Mouse (Mus musculus) intestine, embryonic 14.5 days (tissue): ENCODE data around the gene Hk2. TPM values are rescaled to one million over a fixed set of nuclear protein-coding genes. Genes with fewer than 3 reads are reported as not detected.
"Not testable (repeated sequence)": the region's sequence is repeated elsewhere in the genome, so short reads cannot be mapped to it uniquely, and the experiment has no call there.

Source experiments
- ATAC-seq: fragments of 200-750 bp; cut with Nextera tagmentation; replicated peaks from 2 replicates; pipeline ENCODE4 v1.8.0; 2017; ENCODE audit warnings: low read depth, moderate number of reproducible peaks, moderate TSS enrichment, moderate library complexity; ENCODE audit not compliant: low FRiP score, low TSS enrichment
- DNase-seq: peaks from one replicate; pipeline ENCODE4 v3.0.0-alpha.2; 2018; ENCODE audit warnings: low spot score
- H3K27ac ChIP-seq: fragments of 300-500 bp; sonication (generic); 2 replicates; pipeline ENCODE4 v1.5.1; 2014; ENCODE audit warnings: low read depth, mild to moderate bottlenecking, control low read depth
- H3K27me3 ChIP-seq: fragments of 300-500 bp; sonication (generic); replicated peaks from 2 replicates; pipeline ENCODE4 v1.6.1; 2014; ENCODE audit warnings: low read length, control low read depth; ENCODE audit not compliant: control insufficient read depth, insufficient read depth
- H3K36me3 ChIP-seq: fragments of 300-500 bp; sonication (generic); 2 replicates; pipeline ENCODE4 v1.6.1; 2014; ENCODE audit warnings: low read length, control low read depth; ENCODE audit not compliant: control insufficient read depth, insufficient read depth
- H3K4me1 ChIP-seq: fragments of 300-500 bp; sonication (generic); replicated peaks from 2 replicates; pipeline ENCODE4 v1.6.1; 2014; ENCODE audit warnings: low read length, control low read depth, mixed read lengths; ENCODE audit not compliant: control insufficient read depth, insufficient read depth
- H3K4me2 ChIP-seq: fragments of 300-500 bp; sonication (generic); 2 replicates; pipeline ENCODE4 v1.6.1; 2014; ENCODE audit warnings: low read length
- H3K4me3 ChIP-seq: fragments of 300-500 bp; sonication (generic); 2 replicates; pipeline ENCODE4 v1.5.1; 2014; ENCODE audit warnings: low read depth, low read length, control low read depth, mixed read lengths
- H3K9ac ChIP-seq: fragments of 300-500 bp; sonication (generic); 2 replicates; pipeline ENCODE4 v1.6.1; 2014; ENCODE audit warnings: mild to moderate bottlenecking, low read length
- H3K9me3 ChIP-seq: fragments of 300-500 bp; sonication (generic); 2 replicates; pipeline ENCODE4 v1.6.1; 2016; ENCODE audit warnings: low read length, control low read depth; ENCODE audit not compliant: control insufficient read depth
- WGBS: fragments of 180-500 bp; shearing (Covaris S2); extraction: QIAGEN DNeasy Blood & Tissue Kit; methylation state at CpG from one replicate; pipeline ENCODE4 v1.1.7; 2014; 5-methylcytosine and 5-hydroxymethylcytosine counted together
- polyA plus RNA-seq: library from polyadenylated mRNA; unstranded; fragments of >200 nt; fragmentation: Nextera tagmentation; extraction: Ambion mirVana; gene quantifications from 2 replicates; pipeline ENCODE4 v1.2.1, GENCODE M21; 2014

Hk2 gene
- polyA plus RNA-seq, 1 experiment from 2014 or later, result 32.3 TPM

GRCm38 (mm10) chr6:82677629-82678028, 96.6 kb downstream of the Hk2 start:
- DNase-seq, ATAC-seq, H3K36me3 ChIP-seq, H3K27ac ChIP-seq, H3K4me3 ChIP-seq, H3K9me3 ChIP-seq, H3K4me1 ChIP-seq, H3K4me2 ChIP-seq, H3K27me3 ChIP-seq, H3K9ac ChIP-seq: not testable (repeated sequence)
- WGBS, result 78% methylated on average over 3 of the region's 3 CpGs

Other genes with a start within 250 kb of the Hk2 start
- 107 and 116 TPM in 2 replicates for gene Pole4, start 69.1 kb downstream of the Hk2 start, polyA plus RNA-seq
- 1.5 and 1.6 TPM in 2 replicates for gene Sema4f, start 165.3 kb upstream of the Hk2 start, polyA plus RNA-seq
- gene M1ap, start 172.4 kb upstream of the Hk2 start, polyA plus RNA-seq, result 0.17 and 0.47 TPM in 2 replicates